Mouse (Mus musculus): Measurements from ENCODE around the gene Nfkbie. TPM values are rescaled to one million over a fixed set of nuclear protein-coding genes. Genes with fewer than 3 reads are reported as not detected.

The Nfkbie gene
- polyA plus RNA-seq, 1 experiment from 2014 or later, result 7.8 TPM

DNA sequence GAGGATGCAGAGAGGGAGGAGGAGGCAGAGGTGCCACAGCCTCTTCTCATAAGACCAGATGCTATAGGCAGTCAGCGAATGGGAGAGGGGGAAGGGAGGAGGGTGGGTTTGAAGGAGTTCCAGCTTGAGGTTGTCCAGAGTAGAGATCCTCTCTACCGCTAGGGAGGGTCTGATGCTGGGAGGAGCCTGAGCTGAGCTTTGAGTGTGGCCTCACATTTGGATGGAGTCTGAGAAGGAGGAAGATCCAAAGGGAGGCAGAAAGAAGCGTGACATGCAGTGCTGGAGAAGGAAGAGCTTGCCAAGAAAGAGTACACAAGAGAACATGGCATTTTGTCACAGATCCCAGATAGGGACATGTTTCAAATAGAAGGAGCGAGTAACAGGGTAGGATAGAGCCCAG is 17.1 kb upstream of the Nfkbie start:
- WGBS, result 66% methylated on average over 4 of the region's 4 CpGs
- H3K4me1 ChIP-seq (ENCODE audit: control insufficient read depth, insufficient read depth, low read length), result no peaks in the 10 kb centered on the region
- no peak overlapping the region for H3K9ac ChIP-seq (ENCODE audit: low read length)
- no peaks in the 10 kb centered on the region for H3K36me3 ChIP-seq (ENCODE audit: control insufficient read depth, insufficient read depth, low read length)
- no peak for DNase-seq (ENCODE audit: low spot score, missing footprints)
- no peak overlapping the region for H3K4me3 ChIP-seq (ENCODE audit: low read depth, low read length)
- H3K27ac ChIP-seq (ENCODE audit: low read depth, low read length), result no peak overlapping the region
- ATAC-seq (ENCODE audit: low FRiP score), result no peak
- no peaks in the 10 kb centered on the region for H3K9me3 ChIP-seq (ENCODE audit: control insufficient read depth, low read length)
- peaks cover 15% of the 10 kb centered on the region for H3K27me3 ChIP-seq (ENCODE audit: control insufficient read depth, insufficient read depth, low read length)
- no peak overlapping the region for H3K4me2 ChIP-seq

DNA sequence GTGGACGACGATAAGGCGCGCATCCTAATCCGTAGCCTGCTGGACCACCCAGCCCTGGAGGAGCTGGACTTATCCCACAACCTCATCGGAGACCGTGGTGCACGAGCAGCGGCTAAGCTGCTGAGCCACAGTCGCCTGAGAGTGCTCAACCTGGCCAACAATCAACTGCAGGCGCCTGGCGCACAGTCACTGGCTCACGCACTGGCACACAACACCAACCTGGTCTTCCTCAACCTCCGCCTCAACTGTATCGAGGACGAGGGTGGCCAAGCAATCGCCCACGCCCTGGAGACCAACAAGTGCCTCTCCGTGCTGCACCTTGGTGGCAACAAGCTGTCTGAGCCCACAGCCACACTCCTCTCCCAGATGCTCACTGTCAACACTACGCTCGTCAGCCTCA is 15.8 kb upstream of the Nfkbie start:
- Histone ChIP-seq H3K27ac (ENCODE audit: low read depth, low read length) (no peak overlapping the region), H3K9me3 (ENCODE audit: control insufficient read depth, low read length) (no peaks in the 10 kb centered on the region), H3K4me2 (no peak overlapping the region), H3K4me1 (ENCODE audit: control insufficient read depth, insufficient read depth, low read length) (peaks cover 6% of the 10 kb centered on the region; the same call in 1 of the 2 replicates), H3K27me3 (ENCODE audit: control insufficient read depth, insufficient read depth, low read length) (peaks cover 27% of the 10 kb centered on the region), H3K4me3 (ENCODE audit: low read depth, low read length) (no peak overlapping the region), H3K36me3 (ENCODE audit: control insufficient read depth, insufficient read depth, low read length) (no peaks in the 10 kb centered on the region), H3K9ac (ENCODE audit: low read length) (no peak overlapping the region)
- DNase-seq (ENCODE audit: low spot score, missing footprints) (no peak), ATAC-seq (ENCODE audit: low FRiP score) (no peak)
- 81% methylated on average over 21 of the region's 21 CpGs for WGBS

DNA sequence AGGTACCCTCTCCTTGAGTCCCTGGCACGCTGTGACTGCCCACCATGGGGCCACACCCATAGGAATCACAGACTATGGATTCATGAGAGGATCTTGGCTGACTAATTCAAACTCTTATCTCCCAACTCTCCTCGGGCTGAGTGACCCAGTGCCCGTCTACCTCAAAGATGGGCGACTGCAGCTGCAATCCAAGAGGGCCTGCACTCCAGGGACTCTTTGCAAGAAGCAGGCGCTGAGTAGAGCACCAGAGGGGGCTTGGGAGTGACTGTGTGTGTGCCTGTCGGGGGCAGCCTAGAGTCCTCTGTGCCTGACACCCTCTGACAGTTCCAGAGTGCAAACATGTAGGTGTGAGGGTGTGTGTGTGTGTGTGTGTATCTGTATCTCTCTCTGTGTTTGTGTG is 13.4 kb upstream of the Nfkbie start:
- DNase-seq (ENCODE audit: low spot score, missing footprints), result no peak
- Histone ChIP-seq H3K9me3 (ENCODE audit: control insufficient read depth, low read length) (no peaks in the 10 kb centered on the region), H3K9ac (ENCODE audit: low read length) (no peak overlapping the region), H3K4me3 (ENCODE audit: low read depth, low read length) (no peak overlapping the region), H3K36me3 (ENCODE audit: control insufficient read depth, insufficient read depth, low read length) (no peaks in the 10 kb centered on the region; the same call in 1 of the 2 replicates), H3K27ac (ENCODE audit: low read depth, low read length) (no peak overlapping the region), H3K27me3 (ENCODE audit: control insufficient read depth, insufficient read depth, low read length) (peaks cover 44% of the 10 kb centered on the region), H3K4me2 (no peak overlapping the region), H3K4me1 (ENCODE audit: control insufficient read depth, insufficient read depth, low read length) (peaks cover 19% of the 10 kb centered on the region)
- ATAC-seq (ENCODE audit: low FRiP score), result no peak
- WGBS, result 37% methylated on average over 6 of the region's 6 CpGs

DNA sequence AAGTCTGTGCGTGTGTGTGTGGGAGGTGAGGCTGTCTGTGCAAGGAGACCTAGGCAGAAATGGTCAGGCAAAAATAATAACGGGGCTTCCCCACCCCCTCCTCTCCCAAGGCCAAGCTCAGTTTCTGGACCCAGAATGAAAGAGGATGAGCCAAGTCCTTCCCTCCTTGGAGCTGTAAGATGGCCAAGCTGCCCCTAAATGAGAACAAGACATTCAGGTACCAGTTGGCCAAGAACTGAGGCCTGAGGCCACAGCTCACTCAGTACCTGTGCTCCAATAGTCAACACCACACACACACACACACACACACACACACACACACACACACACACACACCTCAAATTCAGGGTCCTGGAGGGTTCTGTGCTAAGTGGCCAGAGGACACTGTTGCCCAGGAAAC is 12.8 kb upstream of the Nfkbie start:
- Histone ChIP-seq H3K27me3 (ENCODE audit: control insufficient read depth, insufficient read depth, low read length) (peaks cover 50% of the 10 kb centered on the region), H3K9ac (ENCODE audit: low read length) (no peak overlapping the region), H3K4me1 (ENCODE audit: control insufficient read depth, insufficient read depth, low read length) (peaks cover 19% of the 10 kb centered on the region), H3K9me3 (ENCODE audit: control insufficient read depth, low read length) (no peaks in the 10 kb centered on the region), H3K36me3 (ENCODE audit: control insufficient read depth, insufficient read depth, low read length) (no peaks in the 10 kb centered on the region; the same call in 1 of the 2 replicates), H3K27ac (ENCODE audit: low read depth, low read length) (no peak overlapping the region), H3K4me2 (no peak overlapping the region), H3K4me3 (ENCODE audit: low read depth, low read length) (no peak overlapping the region)
- no peak for DNase-seq (ENCODE audit: low spot score, missing footprints)
- ATAC-seq (ENCODE audit: low FRiP score), result no peak
- 88% methylated on average over 2 of the region's 2 CpGs for WGBS

DNA sequence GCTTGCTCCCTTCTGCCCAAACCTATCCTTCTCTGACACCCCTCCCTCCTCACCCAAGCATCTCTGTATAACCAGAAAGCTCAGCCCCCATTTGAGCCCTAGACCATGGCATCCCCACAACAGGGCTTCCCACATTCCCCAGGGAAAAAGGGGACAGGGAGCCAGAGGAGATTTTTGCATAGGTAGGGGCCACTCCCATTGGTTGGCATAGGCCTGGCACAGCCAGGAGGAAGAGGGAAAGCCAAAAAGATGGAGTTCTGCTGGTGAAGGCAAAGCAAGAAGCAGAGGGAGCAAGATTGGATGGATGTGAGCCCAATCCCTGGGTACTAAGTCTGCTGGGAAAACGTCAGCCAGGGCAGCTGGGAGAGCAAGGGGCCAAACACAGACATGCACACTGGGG is 12.4 kb upstream of the Nfkbie start:
- no peak overlapping the region for H3K27ac ChIP-seq (ENCODE audit: low read depth, low read length)
- 41% methylated on average over 1 of the region's 1 CpGs for WGBS
- H3K9me3 ChIP-seq (ENCODE audit: control insufficient read depth, low read length), result no peaks in the 10 kb centered on the region
- no peak overlapping the region for H3K4me2 ChIP-seq
- H3K4me1 ChIP-seq (ENCODE audit: control insufficient read depth, insufficient read depth, low read length), result peaks cover 19% of the 10 kb centered on the region
- no peaks in the 10 kb centered on the region; the same call in 1 of the 2 replicates for H3K36me3 ChIP-seq (ENCODE audit: control insufficient read depth, insufficient read depth, low read length)
- H3K9ac ChIP-seq (ENCODE audit: low read length), result no peak overlapping the region
- H3K27me3 ChIP-seq (ENCODE audit: control insufficient read depth, insufficient read depth, low read length), result peaks cover 53% of the 10 kb centered on the region
- ATAC-seq (ENCODE audit: low FRiP score) (no peak), DNase-seq (ENCODE audit: low spot score, missing footprints) (no peak)
- H3K4me3 ChIP-seq (ENCODE audit: low read depth, low read length), result no peak overlapping the region

DNA sequence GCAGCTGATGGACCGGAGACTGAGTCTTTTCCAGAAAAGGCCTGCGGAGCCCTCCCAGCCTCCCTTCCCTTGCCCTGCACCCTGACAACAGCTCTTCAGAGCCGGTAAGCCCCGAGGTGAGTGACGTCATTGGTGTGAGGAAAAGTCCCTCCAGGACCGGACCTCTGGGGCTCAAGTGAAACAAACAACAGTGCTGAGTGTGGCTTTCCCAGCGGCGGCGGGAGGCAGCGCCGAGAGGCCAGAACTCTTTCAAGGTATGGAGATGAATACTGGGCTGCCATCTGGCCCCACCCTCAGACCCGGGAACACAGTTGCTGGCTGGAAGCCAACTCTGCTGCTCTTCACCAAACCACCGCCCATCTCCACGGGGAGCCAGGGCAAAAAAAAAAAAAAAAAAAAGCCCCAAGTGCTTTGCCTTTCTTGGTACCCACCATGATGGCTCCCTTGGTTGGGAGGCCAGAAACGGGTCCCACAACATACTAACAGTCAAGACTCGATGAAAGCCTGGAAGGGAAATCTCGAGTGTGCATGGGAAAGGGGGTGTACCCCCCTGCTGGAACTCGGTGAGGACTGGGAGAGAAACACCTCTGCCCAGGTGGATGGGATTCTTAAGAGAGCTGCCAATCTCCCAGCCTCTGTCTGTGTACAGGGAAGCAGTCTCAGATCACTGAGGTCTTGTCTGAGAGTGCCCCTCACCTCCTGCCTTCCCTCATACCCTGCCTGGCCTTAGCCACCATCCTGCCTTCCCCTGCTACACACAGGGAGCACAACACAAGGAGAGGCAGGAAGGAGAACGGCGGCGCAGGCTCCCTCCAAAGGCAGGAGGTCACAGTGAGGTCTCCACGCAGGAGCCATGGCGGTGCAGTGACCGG is 11.3 kb upstream of the Nfkbie start:
- DNase-seq (ENCODE audit: low spot score, missing footprints) (peak; percentile 93), ATAC-seq (ENCODE audit: low FRiP score) (peak; percentile 8; the same call in 1 of the 2 replicates)
- peak overlapping the region; percentile 33; the same call in 1 of the 2 replicates for H3K4me2 ChIP-seq
- H3K4me3 ChIP-seq (ENCODE audit: low read depth, low read length), result peak overlapping the region; percentile 20
- WGBS, result 4% methylated on average over 24 of the region's 24 CpGs
- H3K9me3 ChIP-seq (ENCODE audit: control insufficient read depth, low read length), result no peaks in the 10 kb centered on the region
- H3K27ac ChIP-seq (ENCODE audit: low read depth, low read length), result no peak overlapping the region
- H3K4me1 ChIP-seq (ENCODE audit: control insufficient read depth, insufficient read depth, low read length), result peaks cover 23% of the 10 kb centered on the region
- no peaks in the 10 kb centered on the region; the same call in 1 of the 2 replicates for H3K36me3 ChIP-seq (ENCODE audit: control insufficient read depth, insufficient read depth, low read length)
- peaks cover 53% of the 10 kb centered on the region for H3K27me3 ChIP-seq (ENCODE audit: control insufficient read depth, insufficient read depth, low read length)
- H3K9ac ChIP-seq (ENCODE audit: low read length), result no peak overlapping the region; the same call in 1 of the 2 replicates

DNA sequence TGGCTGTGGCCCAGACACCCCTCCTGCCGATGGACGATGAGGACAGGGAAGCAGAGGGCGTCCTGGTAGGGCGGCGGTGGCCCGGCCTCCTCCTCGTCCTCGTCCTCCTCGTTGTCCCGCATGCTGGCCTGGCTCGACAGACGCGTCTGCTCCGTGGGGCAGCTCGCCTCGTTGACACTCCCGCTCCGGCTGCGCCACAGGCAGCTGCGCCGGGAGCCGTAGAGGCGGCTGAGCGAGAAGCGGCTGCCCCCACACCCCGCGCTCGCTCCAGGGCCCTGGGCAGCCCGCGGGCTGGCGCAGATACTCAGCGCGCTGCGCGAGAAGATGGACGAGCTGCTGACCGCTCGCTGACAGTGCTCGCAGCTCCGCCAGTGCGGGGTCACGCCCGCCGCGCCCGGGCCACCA is 10.6 kb upstream of the Nfkbie start:
- Histone ChIP-seq H3K9me3 (ENCODE audit: control insufficient read depth, low read length) (no peaks in the 10 kb centered on the region), H3K36me3 (ENCODE audit: control insufficient read depth, insufficient read depth, low read length) (no peaks in the 10 kb centered on the region; the same call in 1 of the 2 replicates), H3K27ac (ENCODE audit: low read depth, low read length) (no peak overlapping the region), H3K9ac (ENCODE audit: low read length) (peak overlapping the region; percentile 12; the same call in 1 of the 2 replicates), H3K4me2 (peak overlapping the region; percentile 33), H3K4me3 (ENCODE audit: low read depth, low read length) (peak overlapping the region; percentile 20), H3K4me1 (ENCODE audit: control insufficient read depth, insufficient read depth, low read length) (peaks cover 25% of the 10 kb centered on the region), H3K27me3 (ENCODE audit: control insufficient read depth, insufficient read depth, low read length) (peaks cover 53% of the 10 kb centered on the region)
- 1% methylated on average over 40 of the region's 46 CpGs for WGBS
- ATAC-seq (ENCODE audit: low FRiP score) (no peak), DNase-seq (ENCODE audit: low spot score, missing footprints) (no peak)

DNA sequence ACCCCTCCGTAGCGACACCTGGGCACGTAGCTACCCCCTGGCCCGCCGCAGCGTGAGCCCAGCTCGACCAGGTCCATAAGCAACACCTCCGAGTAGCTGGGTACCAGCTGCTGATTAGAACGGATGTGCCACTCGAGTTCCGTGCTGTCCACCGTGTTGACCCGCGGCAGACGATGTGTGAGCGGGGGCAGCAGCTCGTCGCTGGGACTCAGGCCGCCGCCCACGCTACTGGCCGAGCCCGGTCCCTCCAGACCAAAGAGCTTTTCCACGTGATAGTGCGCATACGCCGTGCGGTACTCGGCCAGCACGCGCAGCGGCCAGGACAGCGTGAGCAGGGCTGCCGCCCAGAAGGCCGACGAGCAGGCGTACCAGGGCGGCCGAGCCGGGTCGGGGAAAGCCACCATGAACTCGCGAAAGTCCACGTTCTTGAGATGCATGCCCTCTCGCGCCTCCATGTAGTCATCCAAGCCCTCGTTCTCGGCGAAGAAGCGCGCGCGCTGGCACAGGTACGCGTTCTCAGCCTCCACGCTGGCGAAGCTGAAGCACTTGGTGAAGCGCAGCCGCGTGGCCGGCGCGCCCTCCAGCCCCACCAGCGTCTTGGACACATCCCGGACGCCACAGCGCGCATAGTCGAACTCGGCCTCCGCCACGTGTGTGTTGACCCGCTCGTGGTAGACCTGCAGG is 10.1 kb upstream of the Nfkbie start:
- Histone ChIP-seq H3K9ac (ENCODE audit: low read length) (peak overlapping the region; percentile 24), H3K9me3 (ENCODE audit: control insufficient read depth, low read length) (no peaks in the 10 kb centered on the region), H3K4me1 (ENCODE audit: control insufficient read depth, insufficient read depth, low read length) (peaks cover 29% of the 10 kb centered on the region), H3K27ac (ENCODE audit: low read depth, low read length) (no peak overlapping the region), H3K36me3 (ENCODE audit: control insufficient read depth, insufficient read depth, low read length) (no peaks in the 10 kb centered on the region; the same call in 1 of the 2 replicates), H3K4me3 (ENCODE audit: low read depth, low read length) (peak overlapping the region; percentile 20), H3K27me3 (ENCODE audit: control insufficient read depth, insufficient read depth, low read length) (peaks cover 53% of the 10 kb centered on the region), H3K4me2 (peak overlapping the region; percentile 33)
- no peak for ATAC-seq (ENCODE audit: low FRiP score)
- 4% methylated on average over 74 of the region's 74 CpGs for WGBS
- DNase-seq (ENCODE audit: low spot score, missing footprints), result peak; percentile 94

DNA sequence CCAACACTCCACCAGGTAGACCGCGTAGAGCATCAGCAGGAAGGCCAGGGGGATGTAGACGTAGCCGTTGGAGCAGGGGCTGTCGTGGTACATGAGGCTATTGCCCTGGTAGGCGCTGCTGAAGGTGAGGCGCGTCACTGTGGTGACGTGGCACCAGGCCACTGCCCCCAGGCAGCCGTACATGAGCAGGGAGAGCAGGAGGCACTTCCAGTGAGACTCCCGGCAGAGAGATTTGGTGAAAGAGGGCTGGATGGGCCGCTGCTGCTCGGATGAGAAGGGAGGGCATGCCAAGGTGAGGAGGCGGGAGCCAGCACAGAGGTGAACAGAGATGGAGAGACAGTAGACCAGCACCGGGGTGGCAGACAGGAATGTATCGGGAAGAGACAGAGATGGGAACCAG is 8.6 kb upstream of the Nfkbie start:
- H3K9ac ChIP-seq (ENCODE audit: low read length), result no peak overlapping the region
- 62% methylated on average over 16 of the region's 16 CpGs for WGBS
- H3K27ac ChIP-seq (ENCODE audit: low read depth, low read length), result no peak overlapping the region
- no peaks in the 10 kb centered on the region for H3K9me3 ChIP-seq (ENCODE audit: control insufficient read depth, low read length)
- H3K4me2 ChIP-seq, result no peak overlapping the region
- H3K4me3 ChIP-seq (ENCODE audit: low read depth, low read length), result no peak overlapping the region
- H3K36me3 ChIP-seq (ENCODE audit: control insufficient read depth, insufficient read depth, low read length), result no peaks in the 10 kb centered on the region; the same call in 1 of the 2 replicates
- peaks cover 34% of the 10 kb centered on the region for H3K4me1 ChIP-seq (ENCODE audit: control insufficient read depth, insufficient read depth, low read length)
- ATAC-seq (ENCODE audit: low FRiP score) (no peak), DNase-seq (ENCODE audit: low spot score, missing footprints) (no peak)
- H3K27me3 ChIP-seq (ENCODE audit: control insufficient read depth, insufficient read depth, low read length), result peaks cover 53% of the 10 kb centered on the region

Measured in midbrain, embryonic 11.5 days (tissue).